Mouse (Mus musculus): ENCODE results near the gene Rab11a. TPM values are rescaled to one million over a fixed set of nuclear protein-coding genes. Genes with fewer than 3 reads are reported as not detected.
"Not testable (repeated sequence)": the region's sequence is repeated elsewhere in the genome, so short reads cannot be mapped to it uniquely, and the experiment has no call there.

Gene Rab11a
- polyA plus RNA-seq, 2 experiments from 2014 or later: 204 to 248 TPM

DNA sequence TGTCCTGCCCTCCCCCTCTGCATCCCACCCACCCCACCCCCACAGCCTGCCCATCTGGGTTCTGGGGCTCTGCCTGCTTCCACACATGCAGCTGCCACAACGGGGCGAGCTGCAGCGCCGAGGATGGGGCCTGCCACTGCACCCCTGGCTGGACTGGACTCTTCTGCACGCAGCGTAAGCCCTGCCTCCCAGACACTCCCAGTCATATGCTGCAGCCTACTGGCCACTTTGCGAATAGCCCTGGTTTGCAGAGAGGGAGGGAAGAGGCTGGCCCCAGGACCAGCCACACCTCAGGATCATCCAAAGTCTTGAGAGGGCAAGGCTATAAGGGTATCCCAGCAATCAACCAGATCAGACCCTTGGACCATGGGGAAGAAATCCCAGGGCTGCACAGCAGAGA is 46.4 kb downstream of the Rab11a start:
- ATAC-seq: no peak

DNA sequence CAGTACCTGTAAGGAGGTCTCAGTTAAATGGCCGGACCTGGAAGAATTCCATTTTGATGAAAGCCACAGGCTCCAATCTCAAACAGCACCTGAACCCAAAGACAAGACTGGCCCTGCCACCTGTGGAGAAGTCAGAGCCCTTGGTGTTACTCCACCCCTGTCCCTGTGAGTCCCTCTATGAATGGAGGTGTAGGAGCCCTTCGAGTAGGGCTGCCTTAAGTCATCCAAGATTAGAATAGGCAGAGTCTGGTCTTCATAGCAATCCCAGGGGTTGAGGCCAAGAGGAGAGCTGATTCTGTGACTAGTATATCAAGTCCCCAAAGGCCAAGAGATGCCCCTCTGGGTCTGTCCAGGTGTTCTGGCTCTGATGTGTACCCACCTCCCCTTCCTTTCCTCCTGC is 46.8 kb downstream of the Rab11a start:
- no peak for ATAC-seq

DNA sequence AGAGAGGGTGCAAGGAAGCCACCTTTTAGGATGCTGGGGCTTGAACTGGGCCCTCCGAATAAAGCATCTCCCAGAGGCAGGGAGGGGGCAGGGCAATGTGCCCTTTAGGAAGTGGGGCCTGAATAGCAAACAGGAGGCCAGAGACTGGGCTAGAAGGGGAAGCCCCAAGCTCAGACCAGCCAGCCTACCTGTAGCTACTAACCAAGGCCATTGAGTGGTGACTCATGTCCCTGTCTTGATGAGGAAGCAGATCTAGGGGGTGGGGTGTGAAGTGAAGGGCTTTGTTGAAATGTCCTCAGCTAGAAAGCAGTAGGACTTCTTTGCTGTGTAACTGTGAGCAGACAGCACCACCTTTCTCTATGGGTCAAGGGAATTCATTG is 49.6 kb downstream of the Rab11a start:
- no peak for ATAC-seq

DNA sequence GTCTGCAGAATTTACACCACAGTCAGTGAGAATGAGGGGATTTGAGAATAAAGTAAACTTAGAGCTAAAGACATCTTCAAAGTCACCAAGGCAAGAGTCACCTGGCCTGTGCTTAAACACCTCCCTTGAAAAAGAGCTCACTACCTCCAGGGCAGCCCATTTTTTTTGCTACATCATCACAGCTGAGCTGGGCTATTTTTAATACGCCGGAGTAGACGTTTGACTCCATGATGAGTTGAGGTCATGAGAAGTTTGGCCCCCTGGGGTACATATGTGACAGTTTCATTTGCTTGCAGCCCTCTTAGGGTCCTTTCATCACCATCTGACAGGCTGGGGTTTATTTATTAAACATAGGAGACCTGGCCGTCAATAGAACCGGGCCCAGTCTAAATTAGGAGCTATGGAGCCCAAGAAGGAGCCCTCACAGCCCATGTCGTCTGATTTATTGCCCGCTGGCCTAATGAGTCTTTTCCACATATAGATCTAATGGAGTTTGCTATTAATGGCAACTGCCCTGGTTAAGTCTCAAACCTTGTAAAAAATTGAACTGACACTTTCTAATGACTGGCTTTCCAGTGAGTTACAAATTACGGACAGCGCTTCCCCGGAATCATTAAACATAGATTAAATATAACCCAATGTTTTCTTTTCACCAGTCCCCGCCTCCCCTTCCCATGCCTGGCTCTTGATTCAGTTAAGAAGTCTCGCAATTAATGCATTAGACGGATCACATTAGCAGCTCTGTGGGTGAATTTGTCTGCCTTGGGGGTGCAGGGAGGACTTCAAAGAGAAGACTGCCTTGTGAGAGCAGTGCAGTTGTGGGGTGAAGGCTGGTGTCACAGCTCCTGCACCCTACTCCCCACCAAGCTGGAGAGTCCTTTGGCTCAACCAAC is 50.2 kb downstream of the Rab11a start:
- ATAC-seq: no peak

DNA sequence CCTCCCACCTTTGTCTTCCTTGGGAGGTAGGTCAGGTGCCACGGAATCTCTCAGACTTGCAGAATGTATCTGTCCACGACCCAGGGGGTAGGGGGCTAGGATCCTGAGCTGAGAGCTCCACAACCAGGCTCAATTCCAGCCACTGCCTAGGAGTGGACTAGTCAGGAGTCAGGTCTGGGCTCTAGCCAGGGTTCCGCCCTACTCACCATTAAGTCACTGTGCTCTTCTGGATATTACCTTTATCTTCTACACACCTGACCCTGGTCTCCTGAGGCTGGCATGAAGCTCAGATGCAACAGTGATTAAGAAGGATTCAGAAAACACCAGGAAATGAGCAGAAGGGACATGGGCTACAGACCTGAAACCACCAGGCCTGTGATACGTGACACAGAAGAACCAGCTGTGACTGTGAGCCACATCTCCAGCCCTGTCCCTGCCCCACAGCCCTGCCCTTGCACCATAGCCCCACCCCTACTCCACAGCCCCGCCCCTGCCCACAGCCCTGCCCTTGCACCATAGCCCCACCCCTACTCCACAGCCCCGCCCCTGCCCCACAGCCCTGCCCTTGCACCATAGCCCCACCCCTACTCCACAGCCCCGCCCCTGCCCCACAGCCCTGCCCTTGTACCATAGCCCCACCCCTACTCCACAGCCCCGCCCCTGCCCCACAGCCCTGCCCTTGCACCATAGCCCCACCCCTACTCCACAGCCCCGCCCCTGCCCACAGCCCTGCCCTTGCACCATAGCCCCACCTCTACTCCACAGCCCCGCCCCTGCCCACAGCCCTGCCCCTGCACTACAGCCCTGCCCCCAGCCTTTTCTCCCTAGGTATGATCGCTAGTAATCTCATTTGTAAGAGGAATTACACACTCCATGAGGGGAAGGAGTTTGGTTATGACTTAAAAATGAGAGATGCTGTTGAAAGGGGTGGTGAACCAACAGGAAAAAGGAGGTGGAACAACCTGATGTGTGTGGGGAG is 65.9 kb downstream of the Rab11a start:
- ATAC-seq: not testable (repeated sequence)

DNA sequence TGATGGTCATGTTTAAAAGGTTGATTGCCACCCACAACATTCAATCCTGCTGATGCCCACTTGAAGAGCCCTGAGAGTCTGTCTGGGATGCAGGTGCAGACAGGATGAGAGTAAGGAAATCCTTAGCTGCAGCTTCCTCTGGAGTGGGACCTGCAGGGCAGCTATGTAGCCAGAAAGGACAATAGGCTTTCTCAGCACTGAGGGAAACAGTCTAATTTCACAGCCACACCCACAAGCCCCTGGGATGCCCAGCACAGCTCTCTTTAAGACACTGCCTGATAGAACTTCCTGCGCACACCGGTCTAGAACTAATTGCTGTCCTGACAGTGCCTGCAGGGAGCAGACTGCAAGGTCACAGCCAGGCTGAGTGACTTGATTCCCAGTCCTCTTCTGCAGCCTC is 69.6 kb downstream of the Rab11a start:
- no peak for ATAC-seq

DNA sequence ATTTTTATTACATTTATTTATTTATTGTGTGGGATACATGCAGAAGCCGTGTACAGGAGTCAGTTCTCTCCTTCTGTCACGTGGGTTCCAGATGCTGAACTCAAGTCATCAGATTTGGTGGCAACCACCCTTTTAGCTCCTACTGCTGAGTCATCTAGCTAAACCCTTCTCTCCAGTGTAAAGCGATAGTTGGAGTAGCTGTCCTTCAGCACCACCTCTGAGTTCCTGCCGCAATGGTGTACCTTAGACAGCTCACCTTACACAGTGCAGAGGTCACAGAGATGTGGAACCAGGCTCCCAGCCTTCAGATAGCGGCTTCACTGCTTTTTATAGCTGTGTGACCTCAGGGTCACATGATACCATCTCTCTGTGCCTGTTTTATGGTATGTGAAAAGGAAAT is 70.0 kb downstream of the Rab11a start:
- ATAC-seq: no peak

DNA sequence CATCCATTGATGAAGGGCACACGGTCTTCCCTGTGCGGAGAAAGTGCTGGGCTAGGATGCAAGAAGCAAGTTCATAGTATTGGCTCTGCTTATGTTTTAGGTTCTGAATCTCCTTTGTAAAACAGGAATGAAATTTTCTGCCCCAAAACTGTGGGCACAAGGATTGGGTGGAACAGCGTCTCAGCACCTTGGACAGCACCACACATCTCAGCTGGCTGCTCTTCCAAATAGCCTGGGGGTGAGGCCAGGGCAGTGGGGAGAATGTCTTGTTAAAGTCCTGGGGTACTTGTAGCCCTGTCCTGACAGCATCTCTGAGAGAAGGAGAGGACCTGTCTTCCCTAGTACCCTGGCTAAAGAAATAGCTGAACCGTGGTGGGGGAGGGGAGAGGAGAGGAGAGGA is 71.0 kb downstream of the Rab11a start:
- ATAC-seq: no peak

Other genes with a start within 250 kb of the Rab11a start
- 10 to 100 TPM; 16.9 to 19.3 TPM for gene Dennd4a, start 73.6 kb upstream of the Rab11a start, polyA plus RNA-seq (2017; shearing (Covaris generic))
- gene Slc24a1, start 213.8 kb upstream of the Rab11a start, polyA plus RNA-seq (2017; shearing (Covaris generic)): under 1 TPM; 0.14 to 0.15 TPM
- 10 to 100 TPM; 33.5 to 43.9 TPM for gene Ints14, start 223.1 kb upstream of the Rab11a start, polyA plus RNA-seq (2017; shearing (Covaris generic))

All from activated CD4-positive, CD25-positive, alpha-beta regulatory T cell, adult 4 months (primary cell).